Mouse (Mus musculus) R1 (cell line): ENCODE results near the gene Olfr1195.
"Not testable (repeated sequence)": the region's sequence is repeated elsewhere in the genome, so short reads cannot be mapped to it uniquely, and the experiment has no call there.

Source experiments
- DNase-seq: peaks from one replicate; pipeline ENCODE4 v3.0.0-alpha.2; 2018; ENCODE audit warnings: low read depth, low spot score

Gene Olfr1195

DNA sequence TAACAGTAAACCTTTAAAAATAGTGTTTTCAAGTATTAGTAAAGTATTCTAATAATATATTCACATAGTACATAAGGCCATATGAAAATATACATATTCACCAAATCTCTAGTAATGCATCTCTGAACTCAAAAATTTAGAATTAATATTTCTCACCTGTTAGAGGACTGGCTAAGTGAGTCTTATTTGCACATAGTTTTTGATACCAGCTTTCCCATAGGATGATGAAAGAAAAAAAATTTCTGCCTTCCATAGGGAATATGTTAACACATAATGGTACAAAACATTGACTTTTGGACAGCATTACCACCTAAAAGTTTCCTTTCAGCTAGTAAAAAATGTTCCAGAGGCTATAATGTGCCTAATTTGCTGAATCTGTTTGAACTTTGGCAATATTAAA lies at the start of gene Olfr1195:
TSS of gene Olfr1195 (minus strand) at position 101 of the 400 bp plus-strand sequence.
- DNase-seq, result no peak

GRCm38 (mm10) chr2:88732266-88732665 lies 43.3 kb upstream of the Olfr1195 start, which contains the start of gene Olfr1197:
Olfr1197 (minus strand) TSS chr2:88732366.
- DNase-seq, result no peak

- DNase-seq, result no peak
Observed at GRCm38 (mm10) chr2:88704497-88704896, 15.5 kb upstream of the Olfr1195 start, which contains the start of gene Olfr1196. Olfr1196 (minus strand) TSS chr2:88704597.

DNA sequence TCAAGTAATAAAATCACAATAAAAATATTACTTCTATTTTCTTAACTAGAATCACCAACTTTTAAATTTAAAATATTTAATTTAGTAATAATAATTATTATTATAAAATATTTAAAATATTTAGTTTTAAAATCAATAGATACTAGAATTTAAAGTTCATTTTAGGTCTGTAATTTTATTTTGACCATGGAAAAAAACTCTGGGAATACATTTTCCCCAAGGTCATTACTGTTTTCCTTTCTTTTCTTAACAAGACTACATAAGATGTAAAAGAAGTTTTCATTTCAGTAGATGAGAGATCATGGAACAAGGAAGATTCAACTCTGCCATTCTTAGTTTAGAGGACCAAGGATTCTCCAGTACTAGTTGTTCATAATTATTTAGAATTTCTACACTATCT lies 13.7 kb downstream of the Olfr1195 start, which contains the start of gene Olfr1193:
TSS of gene Olfr1193 (plus strand) at position 301 of the 400 bp plus-strand sequence.
- DNase-seq, result not testable (repeated sequence)

GRCm38 (mm10) chr2:88648209-88648608 lies 40.8 kb downstream of the Olfr1195 start, which contains the start of gene Olfr1192-ps1:
Olfr1192-ps1 (plus strand) TSS chr2:88648509.
- DNase-seq, result no peak

- not testable (repeated sequence) for DNase-seq
Observed at GRCm38 (mm10) chr2:88640242-88640641, 48.7 kb downstream of the Olfr1195 start, which contains the start of gene Olfr1191-ps1. Olfr1191-ps1 (plus strand) TSS chr2:88640542.
